Mouse (Mus musculus): ENCODE results near the gene Kctd18. TPM values are rescaled to one million over a fixed set of nuclear protein-coding genes. Genes with fewer than 3 reads are reported as not detected.

The Kctd18 gene
- polyA plus RNA-seq, 1 experiment from 2014 or later, result 9.2 TPM

GRCm38 (mm10) chr1:57942215-57942614 lies 76.5 kb downstream of the Kctd18 start:
- Histone ChIP-seq H3K4me3 (ENCODE audit: low read depth, low read length) (no peak overlapping the region), H3K27me3 (replicated peaks; ENCODE audit: control insufficient read depth, insufficient read depth, low read length) (no peaks in the 10 kb centered on the region), H3K4me2 (no peak overlapping the region), H3K4me1 (replicated peaks; ENCODE audit: control insufficient read depth, insufficient read depth, low read length) (no peaks in the 10 kb centered on the region), H3K27ac (ENCODE audit: low read depth, low read length) (no peak overlapping the region), H3K9me3 (ENCODE audit: control insufficient read depth, low read length) (no peaks in the 10 kb centered on the region), H3K36me3 (ENCODE audit: control insufficient read depth, insufficient read depth, low read length) (no peaks in the 10 kb centered on the region), H3K9ac (ENCODE audit: low read depth, low read length) (no peak overlapping the region)
- 83% methylated on average over 6 of the region's 6 CpGs for WGBS
- ATAC-seq (replicated peaks; ENCODE audit: low FRiP score) (no peak), DNase-seq (ENCODE audit: low spot score) (no peak)

- Histone ChIP-seq H3K36me3 (ENCODE audit: control insufficient read depth, insufficient read depth, low read length) (no peaks in the 10 kb centered on the region), H3K4me1 (replicated peaks; ENCODE audit: control insufficient read depth, insufficient read depth, low read length) (no peaks in the 10 kb centered on the region), H3K9me3 (ENCODE audit: control insufficient read depth, low read length) (no peaks in the 10 kb centered on the region), H3K27me3 (replicated peaks; ENCODE audit: control insufficient read depth, insufficient read depth, low read length) (no peaks in the 10 kb centered on the region), H3K4me2 (no peak overlapping the region), H3K4me3 (ENCODE audit: low read depth, low read length) (no peak overlapping the region), H3K9ac (ENCODE audit: low read depth, low read length) (no peak overlapping the region), H3K27ac (ENCODE audit: low read depth, low read length) (no peak overlapping the region)
- WGBS, result 62% methylated on average over 11 of the region's 11 CpGs
- no peak for ATAC-seq (replicated peaks; ENCODE audit: low FRiP score)
- DNase-seq (ENCODE audit: low spot score), result no peak
Observed at GRCm38 (mm10) chr1:57941734-57942133, 77.0 kb downstream of the Kctd18 start.

GRCm38 (mm10) chr1:57941095-57941494 lies 77.7 kb downstream of the Kctd18 start:
- Histone ChIP-seq H3K36me3 (ENCODE audit: control insufficient read depth, insufficient read depth, low read length) (no peaks in the 10 kb centered on the region), H3K4me3 (ENCODE audit: low read depth, low read length) (no peak overlapping the region), H3K9me3 (ENCODE audit: control insufficient read depth, low read length) (no peaks in the 10 kb centered on the region), H3K9ac (ENCODE audit: low read depth, low read length) (no peak overlapping the region), H3K27ac (ENCODE audit: low read depth, low read length) (no peak overlapping the region), H3K27me3 (replicated peaks; ENCODE audit: control insufficient read depth, insufficient read depth, low read length) (no peaks in the 10 kb centered on the region), H3K4me2 (no peak overlapping the region), H3K4me1 (replicated peaks; ENCODE audit: control insufficient read depth, insufficient read depth, low read length) (no peaks in the 10 kb centered on the region)
- ATAC-seq (replicated peaks; ENCODE audit: low FRiP score), result no peak
- no peak for DNase-seq (ENCODE audit: low spot score)
- 72% methylated on average over 7 of the region's 7 CpGs for WGBS

GRCm38 (mm10) chr1:57940691-57941090 lies 78.1 kb downstream of the Kctd18 start:
- DNase-seq (ENCODE audit: low spot score), result no peak
- no peaks in the 10 kb centered on the region for H3K4me1 ChIP-seq (replicated peaks; ENCODE audit: control insufficient read depth, insufficient read depth, low read length)
- no peak for ATAC-seq (replicated peaks; ENCODE audit: low FRiP score)
- H3K4me2 ChIP-seq, result no peak overlapping the region
- no peak overlapping the region for H3K9ac ChIP-seq (ENCODE audit: low read depth, low read length)
- no peaks in the 10 kb centered on the region for H3K36me3 ChIP-seq (ENCODE audit: control insufficient read depth, insufficient read depth, low read length)
- H3K9me3 ChIP-seq (ENCODE audit: control insufficient read depth, low read length), result no peaks in the 10 kb centered on the region
- H3K27me3 ChIP-seq (replicated peaks; ENCODE audit: control insufficient read depth, insufficient read depth, low read length), result no peaks in the 10 kb centered on the region
- H3K4me3 ChIP-seq (ENCODE audit: low read depth, low read length), result no peak overlapping the region
- H3K27ac ChIP-seq (ENCODE audit: low read depth, low read length), result no peak overlapping the region
- 79% methylated on average over 10 of the region's 10 CpGs for WGBS

GRCm38 (mm10) chr1:57934287-57934686 lies 84.5 kb downstream of the Kctd18 start:
- Histone ChIP-seq H3K36me3 (ENCODE audit: control insufficient read depth, insufficient read depth, low read length) (no peaks in the 10 kb centered on the region), H3K27ac (ENCODE audit: low read depth, low read length) (no peak overlapping the region), H3K27me3 (replicated peaks; ENCODE audit: control insufficient read depth, insufficient read depth, low read length) (no peaks in the 10 kb centered on the region), H3K9me3 (ENCODE audit: control insufficient read depth, low read length) (no peaks in the 10 kb centered on the region), H3K9ac (ENCODE audit: low read depth, low read length) (no peak overlapping the region), H3K4me2 (no peak overlapping the region), H3K4me1 (replicated peaks; ENCODE audit: control insufficient read depth, insufficient read depth, low read length) (no peaks in the 10 kb centered on the region), H3K4me3 (ENCODE audit: low read depth, low read length) (no peak overlapping the region)
- WGBS, result 40% methylated on average over 1 of the region's 1 CpGs
- no peak for DNase-seq (ENCODE audit: low spot score)
- no peak for ATAC-seq (replicated peaks; ENCODE audit: low FRiP score)

- DNase-seq (ENCODE audit: low spot score), result no peak
- Histone ChIP-seq H3K4me2 (no peak overlapping the region), H3K36me3 (ENCODE audit: control insufficient read depth, insufficient read depth, low read length) (no peaks in the 10 kb centered on the region), H3K27me3 (replicated peaks; ENCODE audit: control insufficient read depth, insufficient read depth, low read length) (no peaks in the 10 kb centered on the region), H3K9ac (ENCODE audit: low read depth, low read length) (no peak overlapping the region), H3K9me3 (ENCODE audit: control insufficient read depth, low read length) (no peaks in the 10 kb centered on the region), H3K27ac (ENCODE audit: low read depth, low read length) (no peak overlapping the region), H3K4me3 (ENCODE audit: low read depth, low read length) (no peak overlapping the region), H3K4me1 (replicated peaks; ENCODE audit: control insufficient read depth, insufficient read depth, low read length) (no peaks in the 10 kb centered on the region)
- 81% methylated on average over 4 of the region's 4 CpGs for WGBS
- ATAC-seq (replicated peaks; ENCODE audit: low FRiP score), result no peak
Observed at GRCm38 (mm10) chr1:57918567-57918966, 100.2 kb downstream of the Kctd18 start.

- H3K36me3 ChIP-seq (ENCODE audit: control insufficient read depth, insufficient read depth, low read length), result no peaks in the 10 kb centered on the region
- no peak overlapping the region for H3K4me2 ChIP-seq
- ATAC-seq (replicated peaks; ENCODE audit: low FRiP score) (no peak), DNase-seq (ENCODE audit: low spot score) (no peak)
- no peaks in the 10 kb centered on the region for H3K9me3 ChIP-seq (ENCODE audit: control insufficient read depth, low read length)
- no peaks in the 10 kb centered on the region for H3K4me1 ChIP-seq (replicated peaks; ENCODE audit: control insufficient read depth, insufficient read depth, low read length)
- H3K27ac ChIP-seq (ENCODE audit: low read depth, low read length), result no peak overlapping the region
- H3K4me3 ChIP-seq (ENCODE audit: low read depth, low read length), result no peak overlapping the region
- WGBS, result 80% methylated on average over 5 of the region's 5 CpGs
- no peak overlapping the region for H3K9ac ChIP-seq (ENCODE audit: low read depth, low read length)
- no peaks in the 10 kb centered on the region for H3K27me3 ChIP-seq (replicated peaks; ENCODE audit: control insufficient read depth, insufficient read depth, low read length)
Observed at GRCm38 (mm10) chr1:57917342-57917741, 101.4 kb downstream of the Kctd18 start.

GRCm38 (mm10) chr1:57911561-57911960 lies 107.2 kb downstream of the Kctd18 start:
- Histone ChIP-seq H3K4me2 (no peak overlapping the region), H3K36me3 (ENCODE audit: control insufficient read depth, insufficient read depth, low read length) (no peaks in the 10 kb centered on the region), H3K9me3 (ENCODE audit: control insufficient read depth, low read length) (no peaks in the 10 kb centered on the region), H3K27ac (ENCODE audit: low read depth, low read length) (no peak overlapping the region), H3K9ac (ENCODE audit: low read depth, low read length) (no peak overlapping the region), H3K27me3 (replicated peaks; ENCODE audit: control insufficient read depth, insufficient read depth, low read length) (no peaks in the 10 kb centered on the region), H3K4me1 (replicated peaks; ENCODE audit: control insufficient read depth, insufficient read depth, low read length) (no peaks in the 10 kb centered on the region), H3K4me3 (ENCODE audit: low read depth, low read length) (no peak overlapping the region)
- no peak for DNase-seq (ENCODE audit: low spot score)
- 79% methylated on average over 6 of the region's 6 CpGs for WGBS
- no peak for ATAC-seq (replicated peaks; ENCODE audit: low FRiP score)

- H3K27ac ChIP-seq (ENCODE audit: low read depth, low read length), result no peak overlapping the region
- ATAC-seq (replicated peaks; ENCODE audit: low FRiP score), result no peak
Observed at GRCm38 (mm10) chr1:57906312-57906711, 112.4 kb downstream of the Kctd18 start.

More at GRCm38 (mm10) chr1:57906312-57906711, 112.4 kb downstream of the Kctd18 start:
- Histone ChIP-seq H3K4me2 (no peak overlapping the region), H3K4me3 (ENCODE audit: low read depth, low read length) (no peak overlapping the region), H3K9ac (ENCODE audit: low read depth, low read length) (no peak overlapping the region), H3K36me3 (ENCODE audit: control insufficient read depth, insufficient read depth, low read length) (no peaks in the 10 kb centered on the region), H3K4me1 (replicated peaks; ENCODE audit: control insufficient read depth, insufficient read depth, low read length) (no peaks in the 10 kb centered on the region), H3K27me3 (replicated peaks; ENCODE audit: control insufficient read depth, insufficient read depth, low read length) (no peaks in the 10 kb centered on the region), H3K9me3 (ENCODE audit: control insufficient read depth, low read length) (no peaks in the 10 kb centered on the region)
- no peak for DNase-seq (ENCODE audit: low spot score)

Measured in liver, embryonic 11.5 days (tissue).